Mouse (Mus musculus) hindbrain, embryonic 14.5 days (tissue): ENCODE measurements around the gene Fbh1. TPM values are rescaled to one million over a fixed set of nuclear protein-coding genes. Genes with fewer than 3 reads are reported as not detected.

Experiments used
- polyA plus RNA-seq: library from polyadenylated mRNA; unstranded; fragments of >200 nt; fragmentation: Nextera tagmentation; extraction: Ambion mirVana; gene quantifications from 2 replicates; pipeline ENCODE4 v1.2.1, GENCODE M21; 2014

Gene Fbh1
- polyA plus RNA-seq, 1 experiment from 2014 or later, result 139 TPM

Other genes starting within 250 kb of the Fbh1 start
- gene Pfkfb3, start 223.5 kb downstream of the Fbh1 start, polyA plus RNA-seq, result 27.6 and 32.0 TPM in 2 replicates
- 116 and 118 TPM in 2 replicates for gene Rbm17, start 173.4 kb downstream of the Fbh1 start, polyA plus RNA-seq
- not detected in 2 replicates for gene Gm17490, start 151.3 kb downstream of the Fbh1 start, polyA plus RNA-seq
- 0.09 TPM in 1 of 2 replicates, not detected in the other for gene Il2ra, start 134.8 kb downstream of the Fbh1 start, polyA plus RNA-seq
- 1.4 and 1.5 TPM in 2 replicates for gene Il15ra, start 72.3 kb downstream of the Fbh1 start, polyA plus RNA-seq
- 27.5 and 28.4 TPM in 2 replicates for gene Ankrd16, start 294 bp upstream of the Fbh1 start, polyA plus RNA-seq